Mouse (Mus musculus) embryonic fibroblast, embryonic 13.5 days (primary cell): ENCODE results near the gene Smg6.

Experiments
- CTCF ChIP-seq: IDR thresholded peaks from 2 replicates; pipeline ENCODE4 v1.5.1; 2011; ENCODE audit warnings: mild to moderate bottlenecking, control low read depth, low read length, moderate library complexity, borderline replicate concordance; ENCODE audit not compliant: insufficient read depth
- POLR2A ChIP-seq: IDR thresholded peaks from 2 replicates; pipeline ENCODE4 v1.6.1; 2011; ENCODE audit warnings: low read depth, mild to moderate bottlenecking, control low read depth, low read length, moderate library complexity

DNA sequence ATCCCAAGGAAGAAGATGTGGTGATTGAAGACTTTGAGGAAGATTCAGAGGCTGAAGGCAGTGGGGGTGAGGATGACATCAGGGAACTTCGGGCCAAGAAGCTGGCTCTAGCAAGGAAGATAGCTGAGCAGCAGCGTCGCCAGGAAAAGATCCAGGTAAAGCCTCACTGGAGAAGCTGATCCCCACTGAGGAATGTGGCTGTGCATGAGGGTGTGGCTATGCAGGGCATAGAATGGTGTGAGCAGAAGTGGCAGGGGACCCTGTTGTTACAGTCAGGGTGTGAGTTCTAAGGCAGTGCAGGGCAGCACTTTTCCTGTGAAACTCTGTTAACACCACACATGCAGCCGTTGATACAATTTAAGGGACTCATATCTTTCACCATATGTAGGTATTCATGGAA is 217.1 kb downstream of the Smg6 start:
- TF ChIP-seq CTCF (no peak), POLR2A (no peak)
